Mouse (Mus musculus): Measurements from ENCODE around the gene Gskip. TPM values are rescaled to one million over a fixed set of nuclear protein-coding genes. Genes with fewer than 3 reads are reported as not detected.

The Gskip gene
- polyA plus RNA-seq, 1 experiment, result 31.7 TPM

DNA sequence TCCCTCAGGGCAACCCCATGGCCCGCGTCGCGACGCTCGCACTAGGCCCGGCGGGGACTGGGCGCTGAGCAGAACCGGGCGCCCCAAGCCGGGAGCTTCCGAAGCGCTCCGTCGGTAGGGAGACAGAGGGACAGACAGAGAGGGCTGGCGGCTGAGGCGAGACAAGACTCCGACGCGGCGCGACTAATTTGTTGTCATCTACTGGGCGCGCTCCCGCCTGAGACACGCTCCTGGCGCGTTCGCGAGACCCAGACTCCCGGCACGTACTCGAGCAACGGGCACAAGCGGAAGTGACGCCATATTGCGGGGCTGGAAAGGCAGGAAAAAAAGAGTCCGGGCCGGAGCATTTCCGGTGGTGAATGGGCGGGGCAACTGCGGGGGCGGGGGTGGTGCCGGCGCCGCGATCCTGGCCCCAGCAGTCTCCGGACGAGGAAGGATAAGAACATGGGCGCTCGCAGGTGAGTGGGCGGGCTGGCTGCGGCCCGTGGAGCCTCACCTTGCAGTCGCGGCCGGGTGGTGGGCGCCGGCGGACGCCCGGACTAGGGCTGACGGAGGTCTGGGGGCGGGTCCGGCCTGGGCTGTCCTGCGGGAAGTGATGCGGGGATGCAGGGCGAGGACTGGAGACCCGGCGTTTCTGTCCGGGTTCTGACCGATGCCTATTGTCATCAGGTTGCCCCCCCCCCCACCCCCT, 517 bp downstream of the Gskip start, which contains the start of gene Atg2b:
Atg2b (minus strand) TSS at position 211 of the 691 bp plus-strand sequence.
- TF ChIP-seq CTCF (IDR thresholded peaks at IDR 0.05; ENCODE audit: borderline replicate concordance, insufficient read depth, low read depth, low read length) (no peak), POLR2A (IDR thresholded peaks at IDR 0.05; ENCODE audit: borderline replicate concordance, insufficient read depth, low read length) (peak; percentile 82)
- peak; percentile 97 to 98 for DNase-seq
- H3K27ac ChIP-seq (ENCODE audit: insufficient read depth, low read length), result peak within 1 kb of the TSS; percentile 82
- H3K4me1 ChIP-seq (ENCODE audit: control insufficient read depth, insufficient read depth, low read length), result peaks cover 3% of the 10 kb centered on the region
- no peaks in the 10 kb centered on the region for H3K27me3 ChIP-seq (ENCODE audit: control insufficient read depth, insufficient read depth, low read length)
- peak within 1 kb of the TSS; percentile 79 for H3K4me3 ChIP-seq (replicated peaks; ENCODE audit: insufficient read depth, low read depth, low read length)
- under 1% methylated on average over 73 of the region's 73 CpGs for WGBS

DNA sequence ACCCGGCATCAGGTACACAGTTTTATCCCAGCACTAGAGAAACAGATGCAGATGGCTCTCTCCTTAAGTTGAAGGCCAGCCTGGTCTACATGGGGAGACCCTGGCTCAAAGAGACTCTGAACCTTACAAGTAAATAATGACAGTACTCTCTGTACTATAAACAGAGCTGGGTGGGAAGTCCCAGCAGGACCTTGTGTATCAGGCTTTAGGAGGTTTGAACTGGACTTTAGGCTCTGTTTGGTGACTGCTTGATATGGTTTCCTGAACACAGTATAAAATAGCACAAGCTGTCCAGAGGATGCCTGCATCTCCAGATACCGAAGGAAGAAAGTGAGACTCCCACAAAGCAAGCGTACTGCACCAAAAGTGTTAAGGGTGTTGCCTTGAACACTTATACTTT, 2.2 kb downstream of the Gskip start:
- no peak for DNase-seq
- H3K4me1 ChIP-seq (ENCODE audit: control insufficient read depth, insufficient read depth, low read length), result peaks cover 3% of the 10 kb centered on the region
- no peaks in the 10 kb centered on the region for H3K27me3 ChIP-seq (ENCODE audit: control insufficient read depth, insufficient read depth, low read length)
- no peak overlapping the region for H3K4me3 ChIP-seq (replicated peaks; ENCODE audit: insufficient read depth, low read depth, low read length)
- TF ChIP-seq CTCF (IDR thresholded peaks at IDR 0.05; ENCODE audit: borderline replicate concordance, insufficient read depth, low read depth, low read length) (no peak), POLR2A (IDR thresholded peaks at IDR 0.05; ENCODE audit: borderline replicate concordance, insufficient read depth, low read length) (no peak)
- WGBS, result 92% methylated on average over 3 of the region's 3 CpGs
- no peak overlapping the region for H3K27ac ChIP-seq (ENCODE audit: insufficient read depth, low read length)

DNA sequence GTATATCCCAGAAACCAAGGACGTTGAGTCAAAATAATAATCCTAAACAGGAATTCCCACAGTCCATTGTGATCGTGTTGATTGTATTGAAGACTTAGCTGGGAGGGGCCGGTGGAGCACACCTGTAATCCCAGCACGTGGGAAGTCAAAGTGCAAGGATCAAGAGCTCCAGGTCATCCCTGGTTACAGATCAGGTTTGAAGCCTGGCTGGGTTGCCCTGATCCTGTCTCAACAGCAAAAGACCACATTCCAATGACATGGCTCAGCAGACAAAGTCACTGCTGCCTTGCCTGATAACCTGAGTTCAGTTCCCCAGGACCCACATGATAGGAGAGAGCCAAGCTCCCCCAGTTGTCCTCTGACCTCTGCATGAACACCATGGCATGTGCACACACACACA, 2.8 kb downstream of the Gskip start:
- Histone ChIP-seq H3K4me1 (ENCODE audit: control insufficient read depth, insufficient read depth, low read length) (peaks cover 3% of the 10 kb centered on the region), H3K4me3 (replicated peaks; ENCODE audit: insufficient read depth, low read depth, low read length) (no peak overlapping the region), H3K27ac (ENCODE audit: insufficient read depth, low read length) (no peak overlapping the region), H3K27me3 (ENCODE audit: control insufficient read depth, insufficient read depth, low read length) (no peaks in the 10 kb centered on the region)
- TF ChIP-seq POLR2A (IDR thresholded peaks at IDR 0.05; ENCODE audit: borderline replicate concordance, insufficient read depth, low read length), result no peak
- TF ChIP-seq CTCF (IDR thresholded peaks at IDR 0.05; ENCODE audit: borderline replicate concordance, insufficient read depth, low read depth, low read length), result no peak
- 83% methylated on average over 4 of the region's 4 CpGs for WGBS
- no peak for DNase-seq

DNA sequence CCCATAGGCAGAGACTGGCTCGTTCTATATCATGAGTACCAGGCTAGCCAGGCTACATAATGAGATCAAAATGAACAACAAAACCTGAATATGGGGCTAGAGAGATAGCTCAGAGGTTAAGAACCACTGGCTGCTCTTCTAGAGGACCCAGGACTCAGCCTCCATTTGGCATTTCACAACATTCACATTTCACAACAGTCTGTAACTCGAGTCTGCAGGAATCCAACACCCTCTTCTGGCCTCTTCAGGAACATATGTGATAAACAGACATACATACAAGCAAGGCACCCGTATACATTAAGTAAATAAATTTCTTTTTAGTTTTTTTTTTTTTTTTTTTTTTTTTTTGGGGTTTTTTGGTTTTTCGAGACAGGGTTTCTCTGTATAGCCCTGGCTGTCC, 3.9 kb downstream of the Gskip start:
- no peak for DNase-seq
- H3K27me3 ChIP-seq (ENCODE audit: control insufficient read depth, insufficient read depth, low read length), result no peaks in the 10 kb centered on the region
- H3K4me3 ChIP-seq (replicated peaks; ENCODE audit: insufficient read depth, low read depth, low read length), result no peak overlapping the region
- whole genome bisulfite sequencing, result 87% methylated on average over 4 of the region's 4 CpGs
- H3K4me1 ChIP-seq (ENCODE audit: control insufficient read depth, insufficient read depth, low read length), result peaks cover 3% of the 10 kb centered on the region
- TF ChIP-seq POLR2A (IDR thresholded peaks at IDR 0.05; ENCODE audit: borderline replicate concordance, insufficient read depth, low read length), result no peak
- no peak for TF ChIP-seq CTCF (IDR thresholded peaks at IDR 0.05; ENCODE audit: borderline replicate concordance, insufficient read depth, low read depth, low read length)
- H3K27ac ChIP-seq (ENCODE audit: insufficient read depth, low read length), result no peak overlapping the region

DNA sequence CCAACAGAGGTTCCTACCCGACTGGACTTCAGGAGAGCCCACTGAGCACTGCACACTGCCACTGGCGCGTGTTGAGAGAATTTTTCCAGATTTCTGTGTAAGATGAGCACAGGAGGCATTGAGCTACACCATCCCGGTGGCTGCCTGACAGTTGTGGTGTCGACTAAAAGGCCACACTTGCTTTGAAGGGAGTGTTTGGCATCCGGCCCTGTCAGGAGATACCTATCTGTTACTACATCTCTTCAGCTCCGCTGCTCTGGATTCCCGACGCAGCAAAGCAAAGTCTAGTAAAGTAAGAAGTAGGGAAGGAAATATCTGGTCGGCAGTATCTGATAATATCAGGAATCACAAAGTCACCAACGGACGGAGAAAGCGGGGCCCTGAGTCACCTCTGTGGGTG, 4.8 kb downstream of the Gskip start:
- Histone ChIP-seq H3K4me3 (replicated peaks; ENCODE audit: insufficient read depth, low read depth, low read length) (no peak overlapping the region), H3K27me3 (ENCODE audit: control insufficient read depth, insufficient read depth, low read length) (no peaks in the 10 kb centered on the region), H3K4me1 (ENCODE audit: control insufficient read depth, insufficient read depth, low read length) (peaks cover 3% of the 10 kb centered on the region), H3K27ac (ENCODE audit: insufficient read depth, low read length) (no peak overlapping the region)
- TF ChIP-seq CTCF (IDR thresholded peaks at IDR 0.05; ENCODE audit: borderline replicate concordance, insufficient read depth, low read depth, low read length) (no peak), POLR2A (IDR thresholded peaks at IDR 0.05; ENCODE audit: borderline replicate concordance, insufficient read depth, low read length) (no peak)
- DNase-seq, result no peak
- WGBS, result 92% methylated on average over 13 of the region's 13 CpGs

DNA sequence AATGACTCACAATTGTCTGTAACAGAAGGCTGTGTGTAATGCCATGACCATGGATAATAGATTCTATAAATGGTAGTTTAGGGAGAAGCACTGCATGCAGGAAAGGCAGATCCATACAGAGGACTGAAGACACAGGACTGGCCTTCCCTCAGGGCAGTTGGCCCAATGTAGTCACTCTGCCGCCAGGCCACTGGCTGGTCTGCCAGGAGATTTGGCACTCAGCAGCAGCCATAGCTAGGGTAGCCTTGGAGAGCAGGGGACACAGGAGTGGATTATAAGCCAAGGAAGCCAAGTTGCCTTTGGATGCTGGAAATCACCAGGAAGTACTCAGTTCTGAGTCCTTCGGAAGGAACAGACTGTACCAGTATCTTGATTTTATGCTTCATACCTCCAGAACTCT, 9.4 kb downstream of the Gskip start:
- peak in 1 of 2 experiments; percentile 49 for DNase-seq
- 31% methylated on average over 2 of the region's 2 CpGs for WGBS
- no peak overlapping the region for H3K27ac ChIP-seq (ENCODE audit: insufficient read depth, low read length)
- TF ChIP-seq POLR2A (IDR thresholded peaks at IDR 0.05; ENCODE audit: borderline replicate concordance, insufficient read depth, low read length) (no peak), CTCF (IDR thresholded peaks at IDR 0.05; ENCODE audit: borderline replicate concordance, insufficient read depth, low read depth, low read length) (no peak)
- H3K4me1 ChIP-seq (ENCODE audit: control insufficient read depth, insufficient read depth, low read length), result peaks cover 4% of the 10 kb centered on the region
- no peaks in the 10 kb centered on the region; the same call in 1 of the 2 replicates for H3K27me3 ChIP-seq (ENCODE audit: control insufficient read depth, insufficient read depth, low read length)
- H3K4me3 ChIP-seq (replicated peaks; ENCODE audit: insufficient read depth, low read depth, low read length), result no peak overlapping the region

DNA sequence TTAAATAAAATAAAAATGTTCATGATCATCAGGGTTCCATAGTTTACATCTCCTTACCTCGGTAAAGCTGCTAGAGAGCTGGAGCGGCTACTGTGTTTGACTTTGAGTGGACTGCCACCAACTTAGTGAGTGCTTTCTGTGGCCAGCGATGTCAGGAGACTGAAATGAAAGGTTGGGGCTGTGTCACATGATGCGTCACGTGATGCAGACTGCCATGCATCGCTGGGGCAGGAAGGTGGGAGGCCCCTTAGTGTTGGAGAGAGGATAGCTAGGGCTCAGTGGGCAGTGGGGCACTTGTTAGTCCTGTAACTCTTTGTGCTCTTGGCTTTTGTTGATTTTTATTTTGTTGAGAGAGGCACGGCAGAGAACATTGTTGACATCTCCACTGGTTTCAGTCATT, 11.2 kb downstream of the Gskip start:
- Histone ChIP-seq H3K4me3 (replicated peaks; ENCODE audit: insufficient read depth, low read depth, low read length) (no peak overlapping the region), H3K4me1 (ENCODE audit: control insufficient read depth, insufficient read depth, low read length) (peaks cover 4% of the 10 kb centered on the region), H3K27ac (ENCODE audit: insufficient read depth, low read length) (no peak overlapping the region), H3K27me3 (ENCODE audit: control insufficient read depth, insufficient read depth, low read length) (no peaks in the 10 kb centered on the region; the same call in 1 of the 2 replicates)
- DNase-seq, result no peak
- WGBS, result 95% methylated on average over 7 of the region's 7 CpGs
- TF ChIP-seq POLR2A (IDR thresholded peaks at IDR 0.05; ENCODE audit: borderline replicate concordance, insufficient read depth, low read length), result no peak

- Histone ChIP-seq H3K27me3 (ENCODE audit: control insufficient read depth, insufficient read depth, low read length) (no peaks in the 10 kb centered on the region; the same call in 1 of the 2 replicates), H3K4me3 (replicated peaks; ENCODE audit: insufficient read depth, low read depth, low read length) (no peak overlapping the region), H3K27ac (ENCODE audit: insufficient read depth, low read length) (no peak overlapping the region), H3K4me1 (ENCODE audit: control insufficient read depth, insufficient read depth, low read length) (peaks cover 4% of the 10 kb centered on the region)
- DNase-seq, result peak; percentile 29 to 64
- TF ChIP-seq POLR2A (IDR thresholded peaks at IDR 0.05; ENCODE audit: borderline replicate concordance, insufficient read depth, low read length) (no peak), CTCF (IDR thresholded peaks at IDR 0.05; ENCODE audit: borderline replicate concordance, insufficient read depth, low read depth, low read length) (no peak)
- 43% methylated on average over 8 of the region's 8 CpGs for WGBS
Measured at GRCm38 (mm10) chr12:105697104-105697780, 12.6 kb downstream of the Gskip start.

Data from cerebellum, adult 2 months (tissue).